Mouse (Mus musculus) heart, postnatal 25 days (tissue): ENCODE results near the gene Dgkb. TPM values are rescaled to one million over a fixed set of nuclear protein-coding genes. Genes with fewer than 3 reads are reported as not detected.

Experiments used
- DNase-seq: peaks from one replicate; pipeline ENCODE4 v3.0.0; 2022; ENCODE audit warnings: low spot score
- intact Hi-C: fragments of 180-260 bp; cut with DNase I; formaldehyde crosslinking; loops from one replicate; pipeline ENCODE4 v1.15.1; 2025
- total RNA-seq, 2 experiments: library from RNA; stranded (reverse); gene quantifications; 2 replicates each; pipeline ENCODE4 v1.2.3; 2021

Gene Dgkb
- total RNA-seq, 2 experiments from 2014 or later, result 0.67 to 0.88 TPM

GRCm38 (mm10) chr12:38545431-38545830, 727.9 kb downstream of the Dgkb start:
- intact Hi-C loops, result no loop called here
- DNase-seq, result no peak

GRCm38 (mm10) chr12:38577141-38577540, 759.6 kb downstream of the Dgkb start:
- intact Hi-C loops, result no loop called here

GRCm38 (mm10) chr12:38579191-38579817, 761.8 kb downstream of the Dgkb start:
- no peak for DNase-seq
- intact Hi-C loops, result no loop called here

More at GRCm38 (mm10) chr12:38577141-38577540, 759.6 kb downstream of the Dgkb start:
- DNase-seq, result no peak

GRCm38 (mm10) chr12:38586368-38586865, 768.9 kb downstream of the Dgkb start:
- intact Hi-C loops, result no loop called here
- DNase-seq, result no peak

GRCm38 (mm10) chr12:38589951-38590350, 772.4 kb downstream of the Dgkb start:
- DNase-seq, result no peak
- intact Hi-C loops, result no loop called here

- intact Hi-C loops, result no loop called here
- DNase-seq, result no peak
Observed at GRCm38 (mm10) chr12:38593653-38594052, 776.1 kb downstream of the Dgkb start.

- no peak for DNase-seq
- intact Hi-C loops, result no loop called here
Observed at GRCm38 (mm10) chr12:38594055-38594454, 776.5 kb downstream of the Dgkb start.

GRCm38 (mm10) chr12:38596416-38597062, 779.0 kb downstream of the Dgkb start:
- intact Hi-C loops, result no loop called here
- DNase-seq, result no peak

GRCm38 (mm10) chr12:38598096-38598495, 780.6 kb downstream of the Dgkb start:
- intact Hi-C loops, result no loop called here
- no peak for DNase-seq

- DNase-seq, result no peak
Observed at GRCm38 (mm10) chr12:38600165-38600845, 782.8 kb downstream of the Dgkb start.

GRCm38 (mm10) chr12:38608104-38608503, 790.6 kb downstream of the Dgkb start:
- intact Hi-C loops, result no loop called here
- DNase-seq, result no peak

More at GRCm38 (mm10) chr12:38600165-38600845, 782.8 kb downstream of the Dgkb start:
- intact Hi-C loops, result no loop called here

- no peak for DNase-seq
- intact Hi-C loops, result no loop called here
Observed at GRCm38 (mm10) chr12:38668265-38668664, 850.7 kb downstream of the Dgkb start.
